Mouse (Mus musculus): ENCODE measurements at regions not wholly inside any gene's neighbourhood (a gene's known extent, or its start where the extent isn't known, plus 50 kb on each side); places are given as distances from the start of the nearest gene placed in this dataset.
"Not testable (repeated sequence)": the region's sequence is repeated elsewhere in the genome, so short reads cannot be mapped to it uniquely, and the experiment has no call there.

GRCm38 (mm10) chr16:20047356-20047755 is 50.0 kb upstream of the Klhl24 start:
- DNase-seq, result no peak

- not testable (repeated sequence) for DNase-seq
Observed at GRCm38 (mm10) chr16:20035166-20035565, 52.3 kb upstream of the Klhl6 start.

GRCm38 (mm10) chr16:20032328-20033081 is 49.7 kb upstream of the Klhl6 start:
- DNase-seq, result peak; percentile 75
